Mouse (Mus musculus) limb, embryonic 13.5 days (tissue): ENCODE data around the gene Timmdc1. TPM values are rescaled to one million over a fixed set of nuclear protein-coding genes. Genes with fewer than 3 reads are reported as not detected.

ENCODE experiments used
- ATAC-seq: fragments of 200-750 bp; cut with Nextera tagmentation; 2 replicates; pipeline ENCODE4 v1.8.0; 2017; ENCODE audit warnings: low read depth, moderate number of reproducible peaks, moderate TSS enrichment; ENCODE audit not compliant: low FRiP score
- H3K27ac ChIP-seq: fragments of 300-500 bp; sonication (generic); 2 replicates; pipeline ENCODE4 v1.5.1; 2015; ENCODE audit warnings: inconsistent platforms, mild to moderate bottlenecking, moderate library complexity
- H3K27me3 ChIP-seq: fragments of 300-500 bp; sonication (generic); 2 replicates; pipeline ENCODE4 v1.6.1; 2015; ENCODE audit warnings: mild to moderate bottlenecking, inconsistent platforms
- H3K36me3 ChIP-seq: fragments of 300-500 bp; sonication (generic); 2 replicates; pipeline ENCODE4 v1.6.1; 2015; ENCODE audit warnings: inconsistent platforms, mild to moderate bottlenecking, moderate library complexity
- H3K4me1 ChIP-seq: fragments of 300-500 bp; sonication (generic); 2 replicates; pipeline ENCODE4 v1.6.1; 2015; ENCODE audit warnings: inconsistent platforms
- H3K4me2 ChIP-seq: fragments of 300-500 bp; sonication (generic); replicated peaks from 2 replicates; pipeline ENCODE4 v1.6.1; 2015; ENCODE audit warnings: inconsistent platforms, mild to moderate bottlenecking, moderate library complexity
- H3K4me3 ChIP-seq: fragments of 300-500 bp; sonication (generic); 2 replicates; pipeline ENCODE4 v1.5.1; 2015; ENCODE audit warnings: moderate library complexity, mild to moderate bottlenecking, inconsistent platforms
- H3K9ac ChIP-seq: fragments of 300-500 bp; sonication (generic); 2 replicates; pipeline ENCODE4 v1.6.1; 2015; ENCODE audit warnings: mild to moderate bottlenecking, inconsistent platforms
- H3K9me3 ChIP-seq: fragments of 300-500 bp; sonication (generic); 2 replicates; pipeline ENCODE4 v1.6.1; 2016; ENCODE audit warnings: inconsistent platforms
- WGBS: fragments of 180-500 bp; shearing (Covaris S2); methylation state at CpG from one replicate; pipeline ENCODE4 v1.1.7; 2015; 5-methylcytosine and 5-hydroxymethylcytosine counted together
- polyA plus RNA-seq: library from polyadenylated mRNA; unstranded; fragments of >200 nt; fragmentation: Nextera tagmentation; extraction: Ambion mirVana; gene quantifications from 2 replicates; pipeline ENCODE4 v1.2.1, GENCODE M21; 2015

The Timmdc1 gene
- polyA plus RNA-seq, 1 experiment from 2014 or later, result 30.8 TPM

DNA sequence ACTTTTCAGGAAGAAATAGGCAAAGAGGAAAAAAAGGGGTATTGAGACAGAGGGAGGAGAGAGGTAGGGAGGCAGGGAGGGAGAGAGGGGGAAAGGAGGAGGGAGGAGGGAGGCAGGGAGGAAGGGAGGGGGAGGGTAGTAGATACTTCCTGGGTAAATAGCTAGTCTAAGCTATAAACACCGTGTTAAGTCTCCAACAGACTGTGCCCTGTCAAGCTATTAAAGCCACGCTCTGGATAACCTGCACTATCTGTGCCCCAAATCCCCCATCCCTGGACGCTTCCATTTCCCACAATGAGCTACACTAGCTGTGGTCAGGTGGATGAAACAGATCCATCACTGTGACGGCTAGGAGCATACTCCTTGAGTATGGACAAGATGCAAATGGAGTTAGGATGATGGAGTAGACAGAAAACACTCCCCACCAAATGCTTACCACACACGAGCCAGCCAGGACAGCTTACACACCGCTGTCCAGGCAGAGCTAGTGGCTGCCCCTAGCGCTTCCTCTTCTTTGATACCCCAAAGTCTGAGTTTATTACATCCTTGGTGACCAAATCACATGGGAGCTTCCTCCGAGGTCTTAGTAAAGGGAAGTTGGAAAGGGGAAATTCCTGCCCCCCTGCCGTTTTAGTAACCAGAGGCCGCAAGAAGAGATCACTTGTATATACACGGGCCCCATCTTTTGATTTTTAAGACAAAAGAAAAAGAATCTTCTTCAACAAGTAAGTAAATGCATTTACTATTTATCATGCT is 65.5 kb downstream of the Timmdc1 start:
- Histone ChIP-seq H3K4me1 (no peaks in the 10 kb centered on the region), H3K36me3 (no peaks in the 10 kb centered on the region), H3K9me3 (no peaks in the 10 kb centered on the region), H3K4me3 (no peak overlapping the region), H3K4me2 (no peak overlapping the region), H3K9ac (no peak overlapping the region), H3K27ac (no peak overlapping the region), H3K27me3 (no peaks in the 10 kb centered on the region)
- ATAC-seq, result no peak
- WGBS, result 51% methylated on average over 11 of the region's 11 CpGs

DNA sequence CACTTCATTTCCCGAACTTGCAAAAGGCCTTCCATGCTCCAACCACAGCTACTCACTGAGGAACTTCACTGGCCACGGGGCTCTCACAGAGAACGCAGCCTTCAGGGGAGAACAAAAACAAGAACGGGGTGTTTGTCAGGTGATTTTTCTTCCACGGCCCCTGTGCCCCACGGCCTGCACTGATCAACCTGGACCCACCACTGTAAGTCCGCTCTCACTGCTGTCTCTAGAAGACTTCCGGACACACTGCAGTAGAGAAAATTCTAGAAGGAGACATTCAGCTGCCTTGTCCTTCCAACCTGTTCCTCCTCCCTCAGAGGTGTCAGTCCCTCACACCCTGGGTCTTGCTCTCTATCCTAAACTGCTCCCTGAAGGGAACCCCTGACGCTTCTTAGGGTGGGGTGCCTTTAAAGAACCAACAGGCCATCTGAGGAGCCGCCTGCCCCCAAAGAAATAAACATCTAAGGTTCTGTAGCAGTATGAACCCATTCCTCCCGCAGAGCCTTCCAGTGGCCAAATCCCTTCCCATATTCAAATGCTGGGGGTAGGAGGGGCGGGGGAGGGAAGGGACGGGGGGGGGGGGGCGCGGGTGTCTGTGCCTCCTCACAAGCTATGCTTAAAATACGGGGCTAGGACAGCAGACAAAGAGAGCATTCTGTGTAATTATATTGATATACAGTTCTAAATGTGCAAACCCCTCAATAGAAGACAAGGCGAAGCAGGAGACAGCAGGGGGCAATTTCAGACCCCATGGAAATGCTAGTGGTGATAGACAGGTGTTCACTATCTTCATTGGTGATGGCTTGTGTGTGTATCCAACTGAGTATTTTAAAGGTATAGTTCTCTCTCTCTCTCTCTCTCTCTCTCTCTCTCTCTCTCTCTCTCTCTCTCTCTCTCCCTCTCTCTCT is 66.7 kb downstream of the Timmdc1 start, which contains the start of gene Cd80:
TSS of gene Cd80 (plus strand) at position 51 of the 908 bp plus-strand sequence.
- Histone ChIP-seq H3K27me3 (no peaks in the 10 kb centered on the region), H3K36me3 (no peaks in the 10 kb centered on the region), H3K9ac (no peak within 1 kb of the TSS), H3K4me2 (no peak within 1 kb of the TSS), H3K4me1 (peaks cover 9% of the 10 kb centered on the region), H3K9me3 (no peaks in the 10 kb centered on the region), H3K4me3 (no peak within 1 kb of the TSS), H3K27ac (no peak within 1 kb of the TSS)
- 68% methylated on average over 17 of the region's 17 CpGs for WGBS
- ATAC-seq, result no peak

DNA sequence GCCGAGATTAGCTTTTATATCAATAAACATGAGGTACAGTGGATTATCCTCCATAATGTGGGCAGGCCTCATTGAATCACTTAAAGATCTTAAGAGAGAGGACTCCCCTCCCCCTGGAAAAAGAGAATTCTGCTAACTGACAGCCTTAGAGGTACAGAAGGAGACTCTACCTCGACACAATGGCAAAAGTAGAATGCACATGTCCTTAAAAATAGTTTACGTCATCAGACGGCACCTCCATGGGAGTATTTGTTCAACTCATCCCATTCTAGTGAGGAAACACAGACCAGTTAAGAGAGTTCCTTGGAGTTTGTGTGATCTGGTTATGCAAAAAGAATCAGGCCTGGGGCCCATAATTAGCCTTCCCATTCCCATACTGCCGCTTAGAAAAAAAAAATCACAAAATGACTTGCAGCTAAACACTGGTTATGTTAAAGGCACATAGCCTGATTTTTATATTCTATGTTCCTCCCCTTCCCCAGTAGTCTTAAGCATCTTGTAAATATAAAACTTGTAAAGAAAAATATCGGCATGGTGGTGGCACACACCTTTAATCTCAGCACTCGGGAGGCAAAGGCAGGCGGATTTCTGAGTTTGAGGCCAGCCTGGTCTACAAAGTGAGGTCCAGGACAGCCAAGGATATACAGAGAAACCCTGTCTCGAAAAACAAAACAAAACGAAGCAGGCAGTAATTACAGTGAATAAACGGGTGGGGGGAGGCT is 67.8 kb downstream of the Timmdc1 start:
- 70% methylated on average over 11 of the region's 11 CpGs for WGBS
- Histone ChIP-seq H3K27ac (no peak overlapping the region), H3K36me3 (peaks cover 9% of the 10 kb centered on the region)

DNA sequence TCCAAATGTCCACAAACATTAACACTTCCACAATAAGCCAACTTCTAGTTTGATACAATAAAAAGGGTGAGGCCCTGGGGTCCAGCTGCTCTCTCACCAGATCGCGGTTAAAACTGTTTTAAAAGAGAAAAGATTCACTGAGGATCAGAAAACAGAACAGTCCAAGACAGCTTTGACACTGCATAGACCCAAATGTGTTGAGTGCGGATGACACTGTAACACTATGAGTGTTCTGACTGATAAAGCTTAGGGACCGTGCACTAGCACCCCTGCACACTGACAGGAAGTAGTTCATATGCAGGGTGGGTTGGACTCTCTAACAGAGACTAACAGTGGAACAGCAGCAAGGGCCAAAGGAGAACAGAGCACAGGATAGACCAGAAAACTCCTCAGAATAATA is 68.5 kb downstream of the Timmdc1 start:
- peaks cover 9% of the 10 kb centered on the region for H3K4me1 ChIP-seq
- no peak for ATAC-seq
- H3K9me3 ChIP-seq, result no peaks in the 10 kb centered on the region
- H3K9ac ChIP-seq, result no peak overlapping the region
- no peak overlapping the region for H3K27ac ChIP-seq
- H3K4me2 ChIP-seq, result no peak overlapping the region
- WGBS, result 88% methylated on average over 4 of the region's 4 CpGs
- H3K4me3 ChIP-seq, result no peak overlapping the region
- no peaks in the 10 kb centered on the region for H3K27me3 ChIP-seq
- peaks cover 14% of the 10 kb centered on the region for H3K36me3 ChIP-seq

More for the DNA sequence above, 67.8 kb downstream of the Timmdc1 start:
- no peak for ATAC-seq
- Histone ChIP-seq H3K4me1 (peaks cover 9% of the 10 kb centered on the region), H3K9ac (no peak overlapping the region), H3K4me3 (no peak overlapping the region), H3K27me3 (no peaks in the 10 kb centered on the region), H3K9me3 (no peaks in the 10 kb centered on the region), H3K4me2 (no peak overlapping the region)

DNA sequence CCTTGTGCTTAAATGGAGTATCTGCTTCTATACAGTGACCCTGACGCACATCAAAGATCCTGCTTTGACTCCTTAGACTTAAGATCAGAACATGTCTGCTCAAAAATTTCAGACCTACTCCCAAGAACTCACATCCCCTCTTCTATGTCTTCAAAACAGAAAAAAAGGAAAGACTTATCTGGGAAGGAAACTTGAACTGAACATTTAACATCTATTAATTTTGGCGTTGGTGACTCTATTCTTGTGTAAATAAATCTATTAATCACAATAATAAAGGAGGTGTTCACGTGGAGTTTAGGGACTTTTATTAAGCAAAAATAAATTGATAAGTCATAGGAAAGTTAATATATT is 69.3 kb downstream of the Timmdc1 start:
- H3K27me3 ChIP-seq, result no peaks in the 10 kb centered on the region
- H3K9ac ChIP-seq, result peak overlapping the region; percentile 96
- H3K9me3 ChIP-seq, result no peaks in the 10 kb centered on the region
- WGBS, result 27% methylated on average over 3 of the region's 3 CpGs
- H3K36me3 ChIP-seq, result peaks cover 21% of the 10 kb centered on the region
- H3K4me3 ChIP-seq, result peak overlapping the region; percentile 75
- peak overlapping the region; percentile 80 for H3K4me2 ChIP-seq
- peaks cover 9% of the 10 kb centered on the region for H3K4me1 ChIP-seq
- no peak; the same call in 1 of the 2 replicates for ATAC-seq
- H3K27ac ChIP-seq, result peak overlapping the region; percentile 96

DNA sequence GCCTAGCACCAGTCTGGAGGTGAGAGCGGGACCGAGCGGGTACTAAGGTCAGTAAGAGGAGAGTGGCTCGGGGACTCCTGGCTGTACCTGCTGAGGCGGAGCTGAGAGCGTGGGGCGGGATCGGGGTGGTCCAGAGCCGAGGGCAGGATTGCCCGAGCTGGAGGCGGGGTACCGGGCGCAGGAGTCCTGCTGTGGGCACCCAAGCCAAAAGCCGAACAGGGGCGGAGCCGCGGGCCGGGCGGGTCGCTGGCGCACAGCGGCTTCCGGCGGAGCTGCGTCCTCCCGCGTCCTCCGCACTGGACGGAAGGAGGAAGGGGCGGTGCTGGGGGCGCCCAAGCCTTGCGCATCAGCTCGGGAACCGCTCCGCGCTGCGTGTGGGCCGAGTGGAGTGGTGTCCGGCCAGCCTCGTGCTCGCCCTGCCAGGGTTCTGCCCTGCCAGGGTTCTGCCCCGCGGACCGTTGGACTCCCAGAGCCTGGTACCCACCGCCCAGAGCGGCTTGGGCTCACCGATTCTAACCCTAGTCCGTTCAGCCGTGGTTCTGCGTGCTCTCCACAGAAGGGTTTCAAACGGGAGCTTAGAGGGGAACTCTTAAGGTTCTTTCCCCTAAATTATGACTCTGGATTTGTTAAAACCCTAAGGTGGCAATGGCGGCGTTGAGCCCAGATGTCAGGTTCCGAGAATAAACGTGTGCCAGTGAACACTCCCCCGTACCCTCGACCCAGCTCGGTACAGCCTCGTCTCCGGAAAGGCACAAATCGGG is 69.8 kb downstream of the Timmdc1 start, which contains the start of gene Adprh:
TSS of gene Adprh (minus strand) at position 262 of the 761 bp plus-strand sequence.
- under 1% methylated on average over 52 of the region's 61 CpGs for WGBS
- Histone ChIP-seq H3K4me1 (peaks cover 9% of the 10 kb centered on the region), H3K27me3 (no peaks in the 10 kb centered on the region), H3K9ac (peak within 1 kb of the TSS; percentile 96), H3K4me3 (peak within 1 kb of the TSS; percentile 75), H3K9me3 (no peaks in the 10 kb centered on the region), H3K4me2 (peak within 1 kb of the TSS; percentile 80), H3K27ac (peak within 1 kb of the TSS; percentile 96), H3K36me3 (peaks cover 27% of the 10 kb centered on the region)
- peak; percentile 98 for ATAC-seq

DNA sequence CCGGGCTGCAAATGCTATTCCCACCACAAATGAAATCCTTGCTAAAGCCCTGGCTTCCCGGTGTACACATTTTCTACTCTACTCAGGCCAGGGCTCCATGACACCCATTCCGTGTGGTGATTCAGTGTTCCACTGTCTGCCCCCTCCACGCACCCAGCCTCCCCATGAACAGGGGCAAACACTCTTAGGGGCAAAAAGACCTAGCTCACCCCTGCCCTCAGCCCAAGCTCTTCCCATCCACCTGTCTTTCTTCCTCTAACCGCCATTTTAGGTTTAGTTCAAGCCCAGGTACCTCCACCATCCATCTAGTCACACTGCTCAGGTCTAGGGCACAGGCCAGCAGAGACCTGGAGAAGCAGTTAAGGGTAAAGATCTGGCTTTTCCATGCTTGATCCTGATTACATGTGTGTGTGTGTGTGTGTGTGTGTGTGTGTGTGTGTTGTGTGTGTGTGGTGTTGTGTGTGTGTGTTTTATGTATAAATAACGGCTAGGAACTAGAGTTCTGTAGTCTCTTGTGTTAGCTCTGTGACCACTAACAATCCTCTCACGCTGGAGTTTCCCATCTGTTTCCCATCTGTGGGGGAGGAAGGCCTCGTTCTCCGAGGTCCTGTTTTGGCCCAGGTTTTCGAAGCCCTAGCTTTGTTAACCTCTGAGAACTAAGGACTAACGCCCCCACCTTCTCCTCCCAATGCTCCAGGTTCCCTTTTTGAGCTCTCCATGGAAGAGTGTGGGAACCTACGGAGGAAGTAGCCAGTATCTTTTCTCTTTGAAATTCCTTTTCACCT is 70.8 kb downstream of the Timmdc1 start:
- H3K4me3 ChIP-seq, result peak overlapping the region; percentile 75
- peak overlapping the region; percentile 96 for H3K27ac ChIP-seq
- peak overlapping the region; percentile 80 for H3K4me2 ChIP-seq
- no peaks in the 10 kb centered on the region for H3K27me3 ChIP-seq
- ATAC-seq, result no peak
- 38% methylated on average over 12 of the region's 12 CpGs for WGBS
- no peaks in the 10 kb centered on the region for H3K9me3 ChIP-seq
- peaks cover 37% of the 10 kb centered on the region for H3K36me3 ChIP-seq
- H3K4me1 ChIP-seq, result peaks cover 9% of the 10 kb centered on the region
- H3K9ac ChIP-seq, result peak overlapping the region; percentile 96

DNA sequence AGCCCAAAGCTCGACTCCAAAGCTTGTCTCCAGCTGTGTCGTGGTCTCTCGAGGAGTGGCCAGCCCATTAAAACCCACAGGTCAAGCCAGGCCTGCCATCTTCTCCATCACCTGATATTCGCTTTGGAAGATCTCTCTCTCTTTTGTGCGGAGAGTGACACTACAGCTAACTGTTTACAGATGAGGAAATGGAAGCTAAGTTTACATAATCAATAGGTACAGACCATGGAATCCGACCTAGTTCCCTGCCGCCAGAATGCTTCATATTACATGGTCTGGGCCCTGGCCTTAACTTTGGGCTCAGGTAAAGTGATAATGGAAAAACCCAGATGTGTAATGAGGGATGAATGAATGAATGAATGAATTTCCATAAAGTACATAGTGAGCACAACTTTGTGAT is 71.8 kb downstream of the Timmdc1 start:
- Histone ChIP-seq H3K4me2 (no peak overlapping the region), H3K27ac (no peak overlapping the region), H3K27me3 (no peaks in the 10 kb centered on the region)

DNA sequence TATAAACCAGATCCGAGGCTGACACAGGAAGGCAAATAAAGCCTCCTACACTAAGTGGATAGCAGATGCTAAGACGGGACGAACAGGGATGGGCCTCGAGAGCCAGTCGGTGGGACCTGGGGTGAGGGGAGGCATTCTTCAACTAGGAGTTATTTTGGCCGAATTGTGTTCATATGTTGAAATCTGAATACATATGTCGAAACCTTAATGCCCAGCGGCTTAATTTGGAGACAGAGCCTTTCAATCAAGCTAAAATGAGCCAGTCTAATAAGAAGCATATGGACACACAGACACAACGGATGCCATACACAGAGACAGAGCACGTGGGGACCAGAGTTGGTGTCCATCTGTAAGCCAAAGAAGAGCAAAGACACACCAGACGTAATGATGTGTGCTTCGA is 74.0 kb downstream of the Timmdc1 start:
- no peaks in the 10 kb centered on the region for H3K9me3 ChIP-seq
- no peak overlapping the region for H3K4me3 ChIP-seq
- no peak overlapping the region for H3K9ac ChIP-seq
- no peak overlapping the region for H3K27ac ChIP-seq
- H3K4me1 ChIP-seq, result peaks cover 9% of the 10 kb centered on the region
- 82% methylated on average over 12 of the region's 12 CpGs for WGBS
- H3K27me3 ChIP-seq, result no peaks in the 10 kb centered on the region
- H3K4me2 ChIP-seq, result no peak overlapping the region
- H3K36me3 ChIP-seq, result peaks cover 68% of the 10 kb centered on the region
- ATAC-seq, result no peak

More for the DNA sequence above, 71.8 kb downstream of the Timmdc1 start:
- no peak for ATAC-seq
- 90% methylated on average over 7 of the region's 7 CpGs for WGBS
- Histone ChIP-seq H3K4me3 (no peak overlapping the region), H3K4me1 (peaks cover 9% of the 10 kb centered on the region), H3K9ac (0 out of 2 replicates have a peak overlapping the region, but pooled peaks have one; percentile 8), H3K9me3 (no peaks in the 10 kb centered on the region), H3K36me3 (peaks cover 46% of the 10 kb centered on the region)
